Mouse (Mus musculus) inflammation-experienced regulatory T-cells (primary cell): Measurements from ENCODE around the gene Doc2g. TPM values are rescaled to one million over a fixed set of nuclear protein-coding genes. Genes with fewer than 3 reads are reported as not detected.

Experiments
- polyA plus RNA-seq, 2 experiments: library from polyadenylated mRNA; unstranded; fragments of 100-300 nt; shearing (Covaris generic); gene quantifications; one replicate each; pipeline ENCODE4 v1.2.1; 2017

Gene Doc2g
- 1 to 10 TPM in 1 of 2 experiments, under 1 TPM in 1; 0.68 to 4.7 TPM for polyA plus RNA-seq

DNA sequence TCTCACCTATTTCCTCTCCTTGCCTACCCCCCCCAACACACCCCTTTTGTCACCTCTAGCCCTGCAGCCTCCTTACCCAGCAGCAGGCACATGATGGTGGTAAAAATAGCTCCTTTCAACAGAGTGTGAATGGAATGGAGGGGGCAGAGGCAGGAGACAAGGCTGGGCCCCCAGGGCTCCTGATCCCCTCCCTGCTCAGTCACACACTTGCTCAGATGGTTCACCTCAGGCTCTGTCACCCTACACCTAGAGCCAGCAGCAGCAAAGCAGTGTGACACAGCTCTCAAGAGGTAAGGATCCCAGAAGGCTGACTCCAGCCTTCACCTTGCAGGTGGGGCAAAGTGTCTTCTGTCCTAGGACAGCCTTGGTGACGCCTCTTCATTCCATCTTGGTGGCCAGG is at the start of gene Doc2g:
Gene Doc2g (plus strand): TSS at position 202 of the 400 bp plus-strand sequence.

DNA sequence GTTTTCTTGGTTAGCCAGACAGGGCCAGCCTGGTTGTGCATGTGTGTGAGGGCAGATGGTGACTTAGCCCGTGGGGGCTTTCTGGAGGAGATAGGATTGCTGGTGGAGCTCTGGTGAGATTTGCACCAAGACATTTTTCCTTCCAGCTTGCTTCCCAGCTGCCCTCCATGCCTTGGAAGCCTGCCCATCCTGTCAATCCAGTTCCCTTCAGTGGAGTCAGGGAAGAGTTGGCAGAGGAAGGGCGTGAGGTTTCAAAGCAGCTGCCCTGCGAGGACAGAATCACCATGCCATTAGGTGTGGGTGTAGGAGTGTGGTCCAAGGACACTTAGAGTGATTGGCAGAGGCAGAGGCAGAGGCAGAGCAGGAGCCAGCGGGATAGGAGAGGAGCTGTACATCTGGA is 44.6 kb upstream of the Doc2g start, which contains the start of gene Aldh3b3:
Gene Aldh3b3 (plus strand): TSS at position 176 of the 400 bp plus-strand sequence.

GRCm38 (mm10) chr19:3972229-3972628 is 30.9 kb upstream of the Doc2g start, which contains the start of gene Aldh3b2:
Aldh3b2 (plus strand) TSS chr19:3972328.

DNA sequence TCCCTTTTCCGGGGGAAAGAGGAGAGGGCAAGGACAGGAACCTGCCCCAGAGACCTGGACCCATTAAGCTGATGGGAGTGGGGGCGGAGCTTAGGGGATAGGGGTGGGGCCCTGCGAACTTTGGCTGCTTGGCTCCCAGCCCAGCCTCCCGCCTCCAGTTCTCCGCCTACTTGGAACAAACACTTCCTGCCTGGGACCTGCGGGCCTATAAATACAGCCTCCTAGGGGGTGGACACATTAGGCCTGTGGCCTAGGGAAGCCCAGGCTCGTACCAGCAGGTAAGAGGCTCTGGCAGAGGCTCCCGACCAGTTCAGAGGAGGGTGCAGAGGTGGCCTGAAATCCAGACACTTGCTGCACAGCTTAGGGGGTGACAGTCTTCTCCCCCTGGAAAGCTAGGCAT is 16.8 kb upstream of the Doc2g start, which contains the start of gene Acy3:
Gene Acy3 (plus strand): TSS at position 237 of the 400 bp plus-strand sequence.

DNA sequence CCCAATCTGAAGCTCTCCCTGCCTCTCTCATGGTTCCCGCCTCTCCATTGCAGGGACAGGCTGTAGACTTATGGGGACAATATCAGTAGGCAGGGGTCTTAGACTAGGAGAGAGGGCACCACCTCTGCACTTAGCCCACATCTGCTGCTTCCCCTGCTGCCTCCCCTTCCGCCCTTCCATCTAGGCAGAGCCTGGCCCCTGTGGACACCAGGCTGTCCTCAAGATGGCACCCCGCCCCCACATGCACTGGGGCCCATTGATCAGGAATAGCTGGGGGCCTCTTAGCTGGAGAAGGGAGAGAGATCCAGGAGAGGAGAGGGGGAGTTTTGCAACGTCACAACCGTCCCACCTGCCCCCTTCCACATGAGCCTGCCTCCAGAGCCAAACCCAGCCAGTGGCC is 10.7 kb upstream of the Doc2g start, which contains the start of gene Tbx10:
Gene Tbx10 (plus strand): TSS at position 337 of the 400 bp plus-strand sequence.

DNA sequence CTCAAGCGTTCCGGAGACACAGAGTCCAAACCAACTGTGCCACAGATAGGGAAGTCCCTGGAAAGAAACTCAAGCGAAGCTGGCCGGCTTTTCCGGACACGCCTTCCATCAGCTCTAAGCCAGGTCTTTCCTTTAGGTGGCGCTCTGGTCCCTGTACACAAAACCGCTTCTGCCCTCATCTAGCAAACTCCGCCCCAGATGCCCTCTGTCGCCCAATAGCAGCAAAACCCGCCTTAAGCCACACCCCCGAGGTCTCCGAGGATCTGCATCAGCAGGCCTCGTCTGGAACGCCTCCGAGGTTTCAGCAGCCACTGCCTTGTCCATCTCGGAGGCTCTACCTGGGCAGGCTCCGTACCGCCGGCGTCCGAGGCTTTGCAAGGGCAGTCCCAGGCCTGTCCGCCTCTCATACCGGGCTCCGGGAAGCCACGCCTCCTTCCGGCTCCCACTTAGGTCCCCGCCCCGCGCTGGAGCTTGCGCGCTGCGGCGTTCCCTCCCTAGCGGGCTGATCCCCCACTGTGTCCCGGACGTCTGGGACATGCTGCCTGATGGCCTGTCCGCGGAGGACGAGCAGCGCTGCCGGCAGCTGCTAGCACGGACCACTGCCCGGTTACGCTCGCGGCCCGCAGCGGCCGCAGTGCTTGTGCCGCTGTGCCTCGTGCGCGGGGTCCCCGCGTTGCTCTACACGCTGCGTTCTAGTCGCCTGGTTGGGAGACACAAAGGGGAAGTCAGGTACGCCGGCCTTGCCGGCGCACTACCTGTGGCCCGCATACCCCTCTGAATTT is 2.8 kb upstream of the Doc2g start, which contains the start of the genes Nudt8 and Gm49405:
Gene Nudt8 (plus strand): TSS at position 462 of the 782 bp plus-strand sequence.
Gene Gm49405 (plus strand): TSS at position 508 of the 782 bp plus-strand sequence.

DNA sequence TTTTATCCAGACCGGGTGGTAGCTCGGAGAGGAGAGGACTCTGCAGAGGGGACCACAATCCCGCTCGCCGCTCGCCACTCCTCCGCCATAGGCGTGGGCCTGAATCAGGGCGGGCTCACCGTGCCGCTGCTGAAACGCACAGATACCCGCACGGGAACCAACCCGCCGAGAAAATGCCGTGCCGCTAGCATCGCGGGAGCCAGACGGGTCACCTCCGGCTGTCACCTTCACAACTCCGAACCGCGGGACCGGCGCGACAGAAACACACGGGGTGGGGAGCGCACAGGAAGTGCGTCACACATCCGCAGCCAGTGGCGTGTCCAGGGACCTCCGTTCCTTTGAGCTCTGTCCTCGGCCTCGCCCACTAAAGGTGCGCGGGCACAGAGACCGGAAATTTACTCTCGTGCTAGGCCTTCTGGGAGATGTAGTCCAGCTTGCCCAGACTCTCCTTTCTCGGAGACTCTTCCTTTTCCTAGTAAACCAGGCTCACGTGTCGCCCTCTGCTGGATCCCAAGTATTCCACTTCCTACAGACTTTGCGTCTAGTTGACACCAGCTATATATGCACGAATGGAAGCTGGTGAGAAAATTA is 9.4 kb downstream of the Doc2g start, which contains the start of gene Ndufv1:
Gene Ndufv1 (minus strand): TSS at position 375 of the 591 bp plus-strand sequence.

DNA sequence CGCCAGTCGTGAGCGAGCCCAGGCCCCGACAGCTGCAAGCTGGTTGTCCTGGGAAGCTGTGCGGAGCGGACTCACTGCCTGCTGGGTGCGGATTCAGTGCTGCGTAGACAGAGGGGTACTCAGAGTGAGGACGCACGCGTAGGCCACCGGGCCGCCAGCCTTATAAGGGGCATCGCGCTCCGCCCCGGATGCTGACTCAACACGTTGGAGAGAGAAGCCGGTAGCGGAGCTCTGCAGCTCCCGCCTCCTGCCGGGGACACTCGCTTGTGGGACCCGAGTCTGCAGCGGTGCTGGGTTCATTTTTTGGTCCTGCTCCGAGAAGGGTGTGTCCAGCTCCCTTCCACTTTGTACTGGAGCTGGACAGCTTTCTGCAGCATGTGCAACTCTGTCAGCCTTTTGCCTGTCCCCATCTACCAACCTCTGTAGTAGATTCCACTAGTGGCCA is 34.7 kb downstream of the Doc2g start, which contains the start of gene Gstp1:
Gene Gstp1 (minus strand): TSS at position 198 of the 445 bp plus-strand sequence.

DNA sequence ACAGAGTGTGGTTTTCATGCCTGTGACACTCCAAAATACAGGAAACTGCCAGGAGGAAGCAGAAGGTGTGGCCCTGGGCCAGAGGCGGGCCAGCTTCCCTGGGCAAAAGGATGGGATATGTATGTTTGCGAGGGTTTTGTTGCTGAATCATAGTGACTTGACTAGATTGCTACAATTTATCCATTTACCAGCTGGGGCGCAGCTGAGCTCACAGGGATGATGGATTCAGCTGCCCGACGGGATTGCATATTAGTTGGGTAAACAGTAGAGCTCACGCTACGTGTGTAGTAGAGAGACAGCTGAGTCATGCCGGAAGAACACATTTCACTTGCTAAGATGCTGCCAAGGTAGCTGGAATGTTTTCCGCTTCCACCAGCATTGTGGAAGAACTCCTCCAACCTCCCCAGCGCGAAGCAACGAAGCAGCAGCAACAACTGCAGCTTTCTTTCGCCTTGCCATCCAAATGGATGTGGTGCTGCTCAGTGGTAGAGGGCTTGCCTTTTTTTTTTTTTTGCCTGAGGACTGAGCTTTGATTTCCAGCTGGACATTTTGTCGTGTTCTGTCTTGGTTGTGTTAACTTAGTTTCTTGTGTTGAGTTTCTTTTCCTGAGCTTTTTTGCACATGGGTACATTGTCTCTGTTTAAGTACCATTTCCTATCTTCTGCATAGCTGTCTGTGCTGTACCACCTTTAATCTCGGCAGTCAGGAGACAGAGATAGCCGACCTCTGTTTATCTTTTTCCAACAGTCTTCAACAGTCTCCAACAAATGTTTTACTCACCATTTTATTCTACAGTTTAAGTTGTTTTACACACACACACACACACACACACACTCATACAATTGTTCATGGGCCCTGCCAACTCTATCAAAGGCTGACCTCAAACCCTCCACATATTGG is 43.1 kb downstream of the Doc2g start, which contains the start of gene Gstp2:
Gene Gstp2 (minus strand): TSS at position 58 of the 900 bp plus-strand sequence.

Other genes starting within 250 kb of the Doc2g start
- gene Kmt5b, start 235.9 kb upstream of the Doc2g start, polyA plus RNA-seq, result 10 to 100 TPM; 84.1 to 84.2 TPM
- gene Chka, start 151.5 kb upstream of the Doc2g start, polyA plus RNA-seq, result 10 to 100 TPM; 15.3 to 18.1 TPM
- gene Tcirg1, start 96.2 kb upstream of the Doc2g start, polyA plus RNA-seq, result 10 to 100 TPM; 69.0 to 87.5 TPM
- gene Ndufs8, start 90.5 kb upstream of the Doc2g start, polyA plus RNA-seq, result 100 to 1,000 TPM; 135 to 181 TPM
- under 1 TPM; 0.34 to 0.40 TPM for gene Aldh3b1, start 73.5 kb upstream of the Doc2g start, polyA plus RNA-seq
- 10 to 100 TPM; 45.3 to 51.4 TPM for gene Unc93b1, start 68.1 kb upstream of the Doc2g start, polyA plus RNA-seq
- under 1 TPM; 0.24 to 0.86 TPM for gene Aldh3b3, start 44.7 kb upstream of the Doc2g start, polyA plus RNA-seq
- under 1 TPM in 1 of 2 experiments, not detected in 1; 0.20 TPM for gene Aldh3b2, start 31.0 kb upstream of the Doc2g start, polyA plus RNA-seq
- under 1 TPM in 1 of 2 experiments, not detected in 1; 0.36 TPM for gene Acy3, start 16.7 kb upstream of the Doc2g start, polyA plus RNA-seq
- 1 to 10 TPM in 1 of 2 experiments, not detected in 1; 1.2 TPM for gene Tbx10, start 10.6 kb upstream of the Doc2g start, polyA plus RNA-seq
- 10 to 100 TPM; 14.8 to 15.3 TPM for gene Nudt8, start 2.7 kb upstream of the Doc2g start, polyA plus RNA-seq
- gene Gm49405, start 2.7 kb upstream of the Doc2g start, polyA plus RNA-seq, result 1 to 10 TPM; 1.2 to 4.0 TPM
- 100 to 1,000 TPM; 152 to 159 TPM for gene Ndufv1, start 9.5 kb downstream of the Doc2g start, polyA plus RNA-seq
- gene Gstp1, start 34.7 kb downstream of the Doc2g start, polyA plus RNA-seq, result 100 to 1,000 TPM; 537 to 539 TPM
- gene Gstp2, start 42.7 kb downstream of the Doc2g start, polyA plus RNA-seq, result 10 to 100 TPM in 1 of 2 experiments, 1 to 10 TPM in 1; 3.0 to 16.9 TPM
- 100 to 1,000 TPM in 1 of 2 experiments, 10 to 100 TPM in 1; 94.0 to 111 TPM for gene Gstp3, start 56.3 kb downstream of the Doc2g start, polyA plus RNA-seq
- not detected for gene Cabp2, start 78.3 kb downstream of the Doc2g start, polyA plus RNA-seq
- 100 to 1,000 TPM; 834 to 888 TPM for gene Cdk2ap2, start 93.9 kb downstream of the Doc2g start, polyA plus RNA-seq
- 100 to 1,000 TPM; 344 to 350 TPM for gene Pitpnm1, start 96.7 kb downstream of the Doc2g start, polyA plus RNA-seq
- 100 to 1,000 TPM; 182 to 196 TPM for gene Aip, start 122.5 kb downstream of the Doc2g start, polyA plus RNA-seq
- 1 to 10 TPM in 1 of 2 experiments, under 1 TPM in 1; 0.18 to 1.7 TPM for gene Gpr152, start 136.5 kb downstream of the Doc2g start, polyA plus RNA-seq
- under 1 TPM; 0.38 to 0.82 TPM for gene Cabp4, start 140.7 kb downstream of the Doc2g start, polyA plus RNA-seq
- 100 to 1,000 TPM; 373 to 413 TPM for gene Coro1b, start 145.3 kb downstream of the Doc2g start, polyA plus RNA-seq
- gene Ptprcap, start 150.3 kb downstream of the Doc2g start, polyA plus RNA-seq, result 1,000 to 10,000 TPM; 1,211 to 1,532 TPM
- gene Rps6kb2, start 160.0 kb downstream of the Doc2g start, polyA plus RNA-seq, result 10 to 100 TPM; 46.4 to 51.4 TPM
- 10 to 100 TPM; 19.4 to 27.5 TPM for gene Carns1, start 172.2 kb downstream of the Doc2g start, polyA plus RNA-seq
- 100 to 1,000 TPM; 738 to 929 TPM for gene Tbc1d10c, start 188.0 kb downstream of the Doc2g start, polyA plus RNA-seq
- gene Ppp1ca, start 188.8 kb downstream of the Doc2g start, polyA plus RNA-seq, result 1,000 to 10,000 TPM; 1,029 to 1,265 TPM
- gene Rad9a, start 198.3 kb downstream of the Doc2g start, polyA plus RNA-seq, result 100 to 1,000 TPM in 1 of 2 experiments, 10 to 100 TPM in 1; 59.1 to 116 TPM
- 10 to 100 TPM; 27.4 to 50.0 TPM for gene Clcf1, start 210.9 kb downstream of the Doc2g start, polyA plus RNA-seq
- gene AC109138.7, start 211.0 kb downstream of the Doc2g start, polyA plus RNA-seq, result not detected
- 100 to 1,000 TPM; 107 to 109 TPM for gene Pold4, start 228.6 kb downstream of the Doc2g start, polyA plus RNA-seq